Mouse (Mus musculus): ENCODE measurements around the gene Mtr.

The Mtr gene

GRCm38 (mm10) chr13:12232141-12232540, 25.8 kb downstream of the Mtr start:
- DNase-seq (ENCODE audit: low spot score) = no peak

GRCm38 (mm10) chr13:12228248-12228647, 29.7 kb downstream of the Mtr start:
- no peak for DNase-seq (ENCODE audit: low spot score)

DNA sequence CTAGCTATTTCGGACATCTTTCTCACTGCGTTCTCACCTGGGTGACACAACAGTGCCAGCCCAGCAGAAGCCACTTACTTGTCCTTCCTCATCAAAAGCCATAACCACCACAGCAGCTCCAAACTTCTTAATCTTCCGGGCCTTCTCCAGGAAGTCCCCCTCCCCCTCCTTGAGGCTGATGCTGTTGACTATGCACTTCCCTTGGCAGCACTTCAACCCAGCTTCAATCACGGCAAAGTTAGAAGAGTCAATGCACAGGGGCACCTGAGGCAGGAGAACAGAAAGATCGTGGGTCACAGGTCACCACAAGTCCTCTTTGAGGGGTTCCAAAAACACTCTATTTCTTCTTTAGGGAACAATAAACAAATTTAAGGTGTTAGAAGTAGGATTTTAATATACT, 30.3 kb downstream of the Mtr start:
- no peak for DNase-seq (ENCODE audit: low spot score)

GRCm38 (mm10) chr13:12218603-12219002, 39.3 kb downstream of the Mtr start:
- no peak for DNase-seq (ENCODE audit: low spot score)

- no peak for DNase-seq (ENCODE audit: low spot score)
Observed at GRCm38 (mm10) chr13:12214922-12215321, 43.0 kb downstream of the Mtr start.

GRCm38 (mm10) chr13:12211058-12211457, 46.9 kb downstream of the Mtr start:
- no peak for DNase-seq (ENCODE audit: low spot score)

DNA sequence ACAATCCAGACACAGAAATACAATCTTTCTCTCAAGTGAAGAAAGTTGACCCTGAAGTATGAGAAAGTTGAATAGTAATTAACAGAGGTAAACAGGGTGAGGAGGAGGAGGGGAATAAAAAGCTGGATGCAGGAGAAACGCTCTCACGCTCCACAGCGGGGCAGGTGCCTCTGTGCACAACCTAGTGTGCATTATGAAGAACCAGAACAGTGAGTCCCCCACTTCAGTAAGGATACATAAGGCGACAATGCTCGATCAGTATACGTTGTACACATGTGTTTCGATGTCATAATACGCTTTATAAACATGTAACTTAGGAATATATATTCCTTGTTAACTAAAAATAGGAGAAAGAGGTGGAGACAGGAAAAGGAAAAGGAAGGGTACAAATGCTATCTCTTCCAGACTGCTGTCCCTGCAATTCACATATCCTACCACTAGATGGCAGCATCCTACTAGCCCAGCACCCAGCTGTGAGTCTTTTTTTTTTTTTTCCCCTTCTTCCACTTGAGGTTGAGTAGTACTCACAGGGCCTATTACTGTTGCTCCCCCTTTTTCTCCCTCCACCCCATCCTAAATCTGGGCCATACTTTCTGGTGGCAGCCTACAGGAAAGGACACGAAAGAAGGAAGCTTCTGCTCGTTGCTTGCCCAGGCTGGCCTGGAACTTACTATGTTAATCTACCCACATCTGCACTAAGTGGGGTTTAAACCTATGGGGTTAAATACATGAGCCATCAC, 47.7 kb downstream of the Mtr start:
- no peak for DNase-seq (ENCODE audit: low spot score)

- no peak for DNase-seq (ENCODE audit: low spot score)
Observed at GRCm38 (mm10) chr13:12200372-12200771, 57.5 kb downstream of the Mtr start.

- DNase-seq (ENCODE audit: low spot score) = no peak
Observed at GRCm38 (mm10) chr13:12198486-12198885, 59.4 kb downstream of the Mtr start.

GRCm38 (mm10) chr13:12196861-12197260, 61.1 kb downstream of the Mtr start:
- DNase-seq (ENCODE audit: low spot score) = no peak

DNA sequence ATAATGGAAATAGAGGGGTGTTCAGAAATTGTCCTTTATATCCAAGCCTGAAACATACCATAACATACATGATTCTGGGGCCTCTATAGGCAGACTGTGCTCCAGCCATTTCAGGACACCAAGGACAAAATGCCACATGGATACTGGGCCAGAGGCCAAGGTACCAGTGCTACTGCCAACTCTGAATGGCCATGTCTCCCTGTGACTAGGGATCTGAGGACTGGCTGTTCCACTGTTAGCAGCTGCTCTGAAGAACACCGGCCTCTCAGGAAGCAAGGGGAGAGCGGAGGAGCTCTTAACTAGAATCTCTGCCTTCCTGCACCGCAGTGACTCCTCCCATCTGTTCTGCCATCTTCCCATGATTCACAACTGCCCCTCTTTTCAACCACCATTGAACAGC, 61.9 kb downstream of the Mtr start:
- DNase-seq (ENCODE audit: low spot score) = no peak

DNA sequence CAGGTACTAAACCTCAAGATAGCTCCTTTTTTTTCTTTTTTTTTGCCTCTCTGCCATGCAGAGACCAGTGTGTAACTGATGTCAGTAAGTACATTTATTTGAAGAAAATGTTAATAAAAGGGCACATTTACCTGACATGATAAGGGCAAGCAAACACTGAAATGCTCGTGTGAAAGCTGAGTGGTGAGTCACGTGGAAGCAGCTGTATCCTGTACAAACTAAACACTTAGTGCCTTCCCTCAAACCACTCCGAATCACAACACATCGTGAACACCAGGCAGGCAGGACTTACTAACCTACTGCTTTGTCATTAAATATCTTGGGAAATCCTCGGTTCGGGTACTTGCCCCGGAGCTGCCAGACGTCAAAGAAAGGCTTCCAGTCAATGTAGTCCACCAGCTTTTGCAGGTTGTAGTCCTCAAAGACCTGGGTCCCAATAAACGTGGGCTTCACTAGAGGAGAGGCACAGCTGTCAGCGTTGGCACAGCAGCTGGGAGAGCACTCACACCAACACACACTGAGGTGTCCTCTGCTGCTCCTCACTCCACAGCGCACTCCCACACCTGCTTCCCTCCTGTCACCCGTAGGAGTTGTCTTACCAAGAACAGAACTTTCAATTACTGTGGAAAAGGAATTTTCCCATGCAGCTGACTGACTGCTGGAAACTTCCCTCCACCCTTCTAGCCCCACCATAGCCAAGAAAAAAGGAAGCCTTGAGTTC, 62.8 kb downstream of the Mtr start:
- no peak for DNase-seq (ENCODE audit: low spot score)

DNA sequence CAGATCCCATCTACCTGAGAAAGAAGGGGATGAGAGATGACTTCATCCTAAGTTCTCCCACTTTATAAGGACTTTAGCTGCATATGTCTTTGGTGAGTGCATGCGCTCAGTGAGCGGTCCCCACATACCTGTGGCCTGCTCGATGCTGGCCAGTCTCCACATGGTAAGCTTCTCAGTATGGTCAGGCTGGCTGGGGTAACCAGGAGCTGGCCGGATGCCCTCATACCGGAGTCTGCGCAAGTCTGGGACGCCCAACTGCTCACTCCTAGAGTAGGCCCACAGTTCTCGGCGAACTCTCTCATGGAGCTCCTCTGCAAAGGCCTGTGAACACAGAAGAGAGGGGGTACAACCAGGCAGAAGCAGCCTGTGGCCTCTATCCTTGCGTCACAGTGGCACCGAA, 68.7 kb downstream of the Mtr start:
- DNase-seq (ENCODE audit: low spot score) = no peak

DNA sequence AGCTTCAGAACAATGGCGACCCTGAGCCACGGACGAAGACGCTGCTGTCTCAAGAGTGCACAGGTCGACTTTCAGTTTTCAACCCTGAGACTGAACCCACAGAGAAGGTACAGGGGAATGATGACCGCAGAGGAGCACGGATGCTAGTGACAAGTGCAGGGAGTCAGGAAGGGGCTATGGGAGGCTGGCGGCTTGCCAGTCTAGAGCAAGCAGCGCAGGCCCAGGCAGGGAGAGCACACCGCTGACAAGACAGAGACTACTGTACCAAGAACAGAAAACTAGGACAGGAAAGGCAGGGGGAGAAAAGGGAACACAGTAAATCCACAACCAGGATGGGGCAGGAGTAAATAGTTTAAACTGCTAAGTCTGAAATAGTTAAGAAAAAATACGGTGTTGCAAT, 69.1 kb downstream of the Mtr start:
- no peak for DNase-seq (ENCODE audit: low spot score)

- DNase-seq (ENCODE audit: low spot score) = no peak
Observed at GRCm38 (mm10) chr13:12179481-12179880, 78.4 kb downstream of the Mtr start.

GRCm38 (mm10) chr13:12176761-12177160, 81.2 kb downstream of the Mtr start:
- no peak for DNase-seq (ENCODE audit: low spot score)

GRCm38 (mm10) chr13:12175988-12176736, 81.8 kb downstream of the Mtr start:
- DNase-seq (ENCODE audit: low spot score) = no peak

- no peak for DNase-seq (ENCODE audit: low spot score)
Observed at GRCm38 (mm10) chr13:12167276-12167675, 90.6 kb downstream of the Mtr start.

GRCm38 (mm10) chr13:12166386-12166785, 91.5 kb downstream of the Mtr start:
- DNase-seq (ENCODE audit: low spot score) = no peak

DNA sequence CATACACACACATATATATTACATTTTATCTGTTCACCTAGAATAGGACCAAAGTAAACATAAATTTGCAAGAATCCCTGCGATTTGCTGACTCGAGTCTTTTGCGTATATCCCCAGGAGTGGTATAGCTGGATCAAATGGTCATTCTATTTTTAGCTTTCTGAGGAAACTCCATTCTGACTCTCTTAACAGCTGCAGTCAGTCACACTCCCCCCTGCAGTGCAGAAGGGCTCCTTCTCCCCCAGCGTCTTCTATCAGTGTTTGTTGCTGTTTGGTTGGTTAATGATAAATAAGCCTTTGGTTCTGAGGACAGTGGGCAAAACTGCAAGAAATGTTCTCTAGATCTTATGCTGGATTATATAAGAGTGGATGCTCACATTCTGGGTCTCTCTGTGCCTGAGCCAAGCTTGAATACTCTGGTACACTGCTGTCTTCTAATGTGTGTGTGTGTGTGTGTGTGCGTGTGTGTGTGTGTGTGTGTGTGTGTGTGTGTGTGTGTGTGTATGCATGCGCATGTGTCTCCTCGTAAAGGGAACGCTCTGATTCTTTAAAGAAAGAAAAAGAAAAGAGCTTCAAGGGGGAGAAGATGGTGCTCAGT, 92.4 kb downstream of the Mtr start:
- DNase-seq (ENCODE audit: low spot score) = no peak

GRCm38 (mm10) chr13:12162457-12162856, 95.5 kb downstream of the Mtr start:
- no peak for DNase-seq (ENCODE audit: low spot score)

DNA sequence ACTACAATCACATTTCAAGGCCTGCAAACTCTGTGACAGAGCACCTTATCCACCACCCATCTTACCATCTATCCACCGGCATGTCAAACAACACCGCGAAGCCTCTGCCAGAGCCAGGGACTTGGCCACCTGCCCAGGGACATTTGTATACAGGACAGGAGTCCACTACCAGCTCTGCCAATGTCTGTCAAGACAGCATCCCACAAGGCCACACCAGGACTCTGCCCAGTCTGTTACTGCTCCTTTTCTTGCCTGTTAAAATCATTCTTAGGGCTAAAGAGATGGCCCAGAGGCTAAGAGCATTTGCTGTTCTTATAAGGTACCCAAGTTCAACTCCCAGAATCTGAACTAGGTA, 97.8 kb downstream of the Mtr start:
- DNase-seq (ENCODE audit: low spot score) = no peak

Data from urinary bladder, postnatal 10 days (tissue).